Mouse (Mus musculus): ENCODE data around the gene Scgb1b29. TPM values are rescaled to one million over a fixed set of nuclear protein-coding genes. Genes with fewer than 3 reads are reported as not detected.

The Scgb1b29 gene
- not detected in 2 replicates for polyA plus RNA-seq (2012; rRNA removed)

GRCm38 (mm10) chr7:32441241-32441640 is at the start of gene Scgb1b29:
Gene Scgb1b29, plus strand, starts transcription at chr7:32441541.

Other genes with a start within 250 kb of the Scgb1b29 start
- gene Scgb2b11, start 230.4 kb upstream of the Scgb1b29 start, polyA plus RNA-seq (2012; rRNA removed): not detected in 2 replicates
- gene Scgb1b11, start 218.7 kb upstream of the Scgb1b29 start, polyA plus RNA-seq (2012; rRNA removed): not detected in 2 replicates
- gene Scgb2b12, start 114.3 kb upstream of the Scgb1b29 start, polyA plus RNA-seq (2012; rRNA removed): not detected in 2 replicates
- gene Scgb1b12, start 107.4 kb upstream of the Scgb1b29 start, polyA plus RNA-seq (2012; rRNA removed): not detected in 2 replicates

Data from colon, adult 2 months (tissue).